Mouse (Mus musculus): ENCODE measurements around the gene Cyp39a1. TPM values are rescaled to one million over a fixed set of nuclear protein-coding genes. Genes with fewer than 3 reads are reported as not detected.

The Cyp39a1 gene
- polyA plus RNA-seq, 1 experiment from 2014 or later, result 19.1 TPM

GRCm38 (mm10) chr17:43643191-43643590 is 24.0 kb upstream of the Cyp39a1 start:
- 86% methylated on average over 7 of the region's 7 CpGs for WGBS
- Histone ChIP-seq H3K36me3 (ENCODE audit: control insufficient read depth, insufficient read depth) (peaks cover 25% of the 10 kb centered on the region), H3K27me3 (replicated peaks; ENCODE audit: control insufficient read depth, insufficient read depth, low read length) (no peaks in the 10 kb centered on the region)

GRCm38 (mm10) chr17:43644375-43644774 is 22.9 kb upstream of the Cyp39a1 start:
- ATAC-seq, result no peak
- no peaks in the 10 kb centered on the region for H3K4me1 ChIP-seq (replicated peaks; ENCODE audit: control insufficient read depth, insufficient read depth, low read length)
- H3K9me3 ChIP-seq (ENCODE audit: control insufficient read depth, low read length), result no peaks in the 10 kb centered on the region
- no peak overlapping the region for H3K4me3 ChIP-seq (replicated peaks; ENCODE audit: low read length)
- WGBS, result 82% methylated on average over 7 of the region's 7 CpGs
- no peaks in the 10 kb centered on the region for H3K27me3 ChIP-seq (replicated peaks; ENCODE audit: control insufficient read depth, insufficient read depth, low read length)
- peaks cover 29% of the 10 kb centered on the region for H3K36me3 ChIP-seq (ENCODE audit: control insufficient read depth, insufficient read depth)
- H3K4me2 ChIP-seq (ENCODE audit: low read length), result no peak overlapping the region
- no peak overlapping the region for H3K9ac ChIP-seq (replicated peaks; ENCODE audit: low read depth, low read length)
- H3K27ac ChIP-seq (ENCODE audit: low read length), result no peak overlapping the region

More at GRCm38 (mm10) chr17:43643191-43643590, 24.0 kb upstream of the Cyp39a1 start:
- no peaks in the 10 kb centered on the region for H3K4me1 ChIP-seq (replicated peaks; ENCODE audit: control insufficient read depth, insufficient read depth, low read length)
- no peak overlapping the region for H3K4me2 ChIP-seq (ENCODE audit: low read length)
- no peak for ATAC-seq
- H3K4me3 ChIP-seq (replicated peaks; ENCODE audit: low read length), result no peak overlapping the region
- no peaks in the 10 kb centered on the region for H3K9me3 ChIP-seq (ENCODE audit: control insufficient read depth, low read length)
- no peak overlapping the region for H3K27ac ChIP-seq (ENCODE audit: low read length)
- no peak overlapping the region for H3K9ac ChIP-seq (replicated peaks; ENCODE audit: low read depth, low read length)

- ATAC-seq, result no peak
- Histone ChIP-seq H3K36me3 (ENCODE audit: control insufficient read depth, insufficient read depth) (peaks cover 30% of the 10 kb centered on the region), H3K27ac (ENCODE audit: low read length) (no peak overlapping the region), H3K9me3 (ENCODE audit: control insufficient read depth, low read length) (no peaks in the 10 kb centered on the region), H3K4me1 (replicated peaks; ENCODE audit: control insufficient read depth, insufficient read depth, low read length) (no peaks in the 10 kb centered on the region), H3K4me3 (replicated peaks; ENCODE audit: low read length) (no peak overlapping the region), H3K4me2 (ENCODE audit: low read length) (no peak overlapping the region), H3K27me3 (replicated peaks; ENCODE audit: control insufficient read depth, insufficient read depth, low read length) (no peaks in the 10 kb centered on the region), H3K9ac (replicated peaks; ENCODE audit: low read depth, low read length) (no peak overlapping the region)
- 89% methylated on average over 3 of the region's 3 CpGs for WGBS
Measured at GRCm38 (mm10) chr17:43645136-43645535, 22.1 kb upstream of the Cyp39a1 start.

GRCm38 (mm10) chr17:43646925-43647324 is 20.3 kb upstream of the Cyp39a1 start:
- Histone ChIP-seq H3K27me3 (replicated peaks; ENCODE audit: control insufficient read depth, insufficient read depth, low read length) (no peaks in the 10 kb centered on the region), H3K9me3 (ENCODE audit: control insufficient read depth, low read length) (no peaks in the 10 kb centered on the region), H3K27ac (ENCODE audit: low read length) (no peak overlapping the region), H3K9ac (replicated peaks; ENCODE audit: low read depth, low read length) (no peak overlapping the region), H3K4me3 (replicated peaks; ENCODE audit: low read length) (no peak overlapping the region), H3K36me3 (ENCODE audit: control insufficient read depth, insufficient read depth) (peaks cover 36% of the 10 kb centered on the region), H3K4me2 (ENCODE audit: low read length) (no peak overlapping the region), H3K4me1 (replicated peaks; ENCODE audit: control insufficient read depth, insufficient read depth, low read length) (no peaks in the 10 kb centered on the region)
- 0 out of 2 replicates have a peak, but pooled peaks have one; percentile 29 for ATAC-seq
- 48% methylated on average over 5 of the region's 5 CpGs for WGBS

GRCm38 (mm10) chr17:43649641-43650436 is 17.4 kb upstream of the Cyp39a1 start:
- no peaks in the 10 kb centered on the region for H3K9me3 ChIP-seq (ENCODE audit: control insufficient read depth, low read length)
- H3K27me3 ChIP-seq (replicated peaks; ENCODE audit: control insufficient read depth, insufficient read depth, low read length), result no peaks in the 10 kb centered on the region
- 73% methylated on average over 10 of the region's 10 CpGs for WGBS
- no peak overlapping the region for H3K9ac ChIP-seq (replicated peaks; ENCODE audit: low read depth, low read length)
- peaks cover 30% of the 10 kb centered on the region for H3K36me3 ChIP-seq (ENCODE audit: control insufficient read depth, insufficient read depth)
- H3K27ac ChIP-seq (ENCODE audit: low read length), result no peak overlapping the region
- no peak for ATAC-seq
- no peaks in the 10 kb centered on the region for H3K4me1 ChIP-seq (replicated peaks; ENCODE audit: control insufficient read depth, insufficient read depth, low read length)
- H3K4me2 ChIP-seq (ENCODE audit: low read length), result no peak overlapping the region
- H3K4me3 ChIP-seq (replicated peaks; ENCODE audit: low read length), result no peak overlapping the region

- H3K4me2 ChIP-seq (ENCODE audit: low read length), result no peak overlapping the region
- WGBS, result 71% methylated on average over 14 of the region's 14 CpGs
- peaks cover 23% of the 10 kb centered on the region for H3K36me3 ChIP-seq (ENCODE audit: control insufficient read depth, insufficient read depth)
- no peak overlapping the region for H3K9ac ChIP-seq (replicated peaks; ENCODE audit: low read depth, low read length)
- H3K27ac ChIP-seq (ENCODE audit: low read length), result no peak overlapping the region
- H3K4me3 ChIP-seq (replicated peaks; ENCODE audit: low read length), result no peak overlapping the region
- no peak for ATAC-seq
- H3K9me3 ChIP-seq (ENCODE audit: control insufficient read depth, low read length), result no peaks in the 10 kb centered on the region
- no peaks in the 10 kb centered on the region for H3K27me3 ChIP-seq (replicated peaks; ENCODE audit: control insufficient read depth, insufficient read depth, low read length)
- H3K4me1 ChIP-seq (replicated peaks; ENCODE audit: control insufficient read depth, insufficient read depth, low read length), result no peaks in the 10 kb centered on the region
Measured at GRCm38 (mm10) chr17:43651314-43652046, 15.7 kb upstream of the Cyp39a1 start.

GRCm38 (mm10) chr17:43666576-43667289 is 492 bp upstream of the Cyp39a1 start, which contains the start of gene Slc25a27:
Gene Slc25a27 (minus strand): TSS chr17:43667214.
- peak; percentile 99 for ATAC-seq
- H3K4me2 ChIP-seq (ENCODE audit: low read length), result peak within 1 kb of the TSS; percentile 80
- H3K9ac ChIP-seq (replicated peaks; ENCODE audit: low read depth, low read length), result peak within 1 kb of the TSS; percentile 99
- peak within 1 kb of the TSS; percentile 73 for H3K27ac ChIP-seq (ENCODE audit: low read length)
- WGBS, result under 1% methylated on average over 40 of the region's 41 CpGs
- peak within 1 kb of the TSS; percentile 100 for H3K4me3 ChIP-seq (replicated peaks; ENCODE audit: low read length)
- H3K27me3 ChIP-seq (replicated peaks; ENCODE audit: control insufficient read depth, insufficient read depth, low read length), result no peaks in the 10 kb centered on the region
- H3K9me3 ChIP-seq (ENCODE audit: control insufficient read depth, low read length), result no peaks in the 10 kb centered on the region
- peaks cover 21% of the 10 kb centered on the region for H3K4me1 ChIP-seq (replicated peaks; ENCODE audit: control insufficient read depth, insufficient read depth, low read length)
- peaks cover 7% of the 10 kb centered on the region; the same call in 1 of the 2 replicates for H3K36me3 ChIP-seq (ENCODE audit: control insufficient read depth, insufficient read depth)

- Histone ChIP-seq H3K27me3 (replicated peaks; ENCODE audit: control insufficient read depth, insufficient read depth, low read length) (no peaks in the 10 kb centered on the region), H3K27ac (ENCODE audit: low read length) (no peak overlapping the region), H3K9me3 (ENCODE audit: control insufficient read depth, low read length) (no peaks in the 10 kb centered on the region), H3K4me2 (ENCODE audit: low read length) (peak overlapping the region; percentile 31), H3K4me1 (replicated peaks; ENCODE audit: control insufficient read depth, insufficient read depth, low read length) (peaks cover 21% of the 10 kb centered on the region), H3K9ac (replicated peaks; ENCODE audit: low read depth, low read length) (no peak overlapping the region), H3K4me3 (replicated peaks; ENCODE audit: low read length) (no peak overlapping the region; the same call in 1 of the 2 replicates), H3K36me3 (ENCODE audit: control insufficient read depth, insufficient read depth) (no peaks in the 10 kb centered on the region)
- ATAC-seq, result no peak
- 62% methylated on average over 6 of the region's 6 CpGs for WGBS
Measured at GRCm38 (mm10) chr17:43669145-43669695, 2.0 kb downstream of the Cyp39a1 start.

All from forebrain, embryonic 16.5 days (tissue).